Mouse (Mus musculus): ENCODE measurements around the gene Man1b1.

The Man1b1 gene

GRCm38 (mm10) chr2:25305587-25306359 is 26.4 kb upstream of the Man1b1 start:
- no peak for DNase-seq

GRCm38 (mm10) chr2:25310180-25310579 is 22.0 kb upstream of the Man1b1 start:
- no peak for DNase-seq

- DNase-seq, result no peak
Measured at GRCm38 (mm10) chr2:25310969-25311368, 21.2 kb upstream of the Man1b1 start.

GRCm38 (mm10) chr2:25311491-25311891 is 20.6 kb upstream of the Man1b1 start:
- no peak for DNase-seq

- DNase-seq, result no peak
Measured at GRCm38 (mm10) chr2:25318119-25318966, 13.8 kb upstream of the Man1b1 start.

GRCm38 (mm10) chr2:25318971-25319773 is 13.0 kb upstream of the Man1b1 start, which contains the start of gene Grin1:
Gene Grin1 (minus strand): TSS chr2:25319187.
- DNase-seq, result peak; percentile 66

- DNase-seq, result no peak
Measured at GRCm38 (mm10) chr2:25320084-25320483, 12.1 kb upstream of the Man1b1 start.

GRCm38 (mm10) chr2:25326036-25326435 is 6.1 kb upstream of the Man1b1 start:
- no peak for DNase-seq

- no peak for DNase-seq
Measured at GRCm38 (mm10) chr2:25328440-25328839, 3.7 kb upstream of the Man1b1 start.

- no peak for DNase-seq
Measured at GRCm38 (mm10) chr2:25331470-25331869, 668 bp upstream of the Man1b1 start.

- no peak for DNase-seq
Measured at GRCm38 (mm10) chr2:25333569-25333968, 1.4 kb downstream of the Man1b1 start.

- no peak for DNase-seq
Measured at GRCm38 (mm10) chr2:25338303-25338702, 6.2 kb downstream of the Man1b1 start.

GRCm38 (mm10) chr2:25348162-25348561 is 16.0 kb downstream of the Man1b1 start:
- DNase-seq, result no peak

GRCm38 (mm10) chr2:25349499-25349898 is 17.4 kb downstream of the Man1b1 start:
- no peak for DNase-seq

GRCm38 (mm10) chr2:25350701-25351100 is 18.6 kb downstream of the Man1b1 start:
- DNase-seq, result no peak

- no peak for DNase-seq
Measured at GRCm38 (mm10) chr2:25354211-25354610, 22.1 kb downstream of the Man1b1 start.

GRCm38 (mm10) chr2:25355419-25356066 is 23.4 kb downstream of the Man1b1 start:
- DNase-seq, result no peak

- DNase-seq, result peak; percentile 59 to 67
Measured at GRCm38 (mm10) chr2:25356208-25357079, 24.3 kb downstream of the Man1b1 start, which contains the start of gene Dpp7. Gene Dpp7 (minus strand): TSS chr2:25356359.

- DNase-seq, result no peak
Measured at GRCm38 (mm10) chr2:25359848-25360247, 27.7 kb downstream of the Man1b1 start.

GRCm38 (mm10) chr2:25363478-25364178 is 31.5 kb downstream of the Man1b1 start:
- no peak for DNase-seq

- no peak for DNase-seq
Measured at GRCm38 (mm10) chr2:25364313-25364712, 32.2 kb downstream of the Man1b1 start.
